Mouse (Mus musculus) R1 (cell line): ENCODE measurements around the gene Ikbkg.
"Not testable (repeated sequence)": the region's sequence is repeated elsewhere in the genome, so short reads cannot be mapped to it uniquely, and the experiment has no call there.

Experiments used
- DNase-seq: peaks from one replicate; pipeline ENCODE4 v3.0.0-alpha.2; 2018; ENCODE audit warnings: low read depth, low spot score

Ikbkg gene

DNA sequence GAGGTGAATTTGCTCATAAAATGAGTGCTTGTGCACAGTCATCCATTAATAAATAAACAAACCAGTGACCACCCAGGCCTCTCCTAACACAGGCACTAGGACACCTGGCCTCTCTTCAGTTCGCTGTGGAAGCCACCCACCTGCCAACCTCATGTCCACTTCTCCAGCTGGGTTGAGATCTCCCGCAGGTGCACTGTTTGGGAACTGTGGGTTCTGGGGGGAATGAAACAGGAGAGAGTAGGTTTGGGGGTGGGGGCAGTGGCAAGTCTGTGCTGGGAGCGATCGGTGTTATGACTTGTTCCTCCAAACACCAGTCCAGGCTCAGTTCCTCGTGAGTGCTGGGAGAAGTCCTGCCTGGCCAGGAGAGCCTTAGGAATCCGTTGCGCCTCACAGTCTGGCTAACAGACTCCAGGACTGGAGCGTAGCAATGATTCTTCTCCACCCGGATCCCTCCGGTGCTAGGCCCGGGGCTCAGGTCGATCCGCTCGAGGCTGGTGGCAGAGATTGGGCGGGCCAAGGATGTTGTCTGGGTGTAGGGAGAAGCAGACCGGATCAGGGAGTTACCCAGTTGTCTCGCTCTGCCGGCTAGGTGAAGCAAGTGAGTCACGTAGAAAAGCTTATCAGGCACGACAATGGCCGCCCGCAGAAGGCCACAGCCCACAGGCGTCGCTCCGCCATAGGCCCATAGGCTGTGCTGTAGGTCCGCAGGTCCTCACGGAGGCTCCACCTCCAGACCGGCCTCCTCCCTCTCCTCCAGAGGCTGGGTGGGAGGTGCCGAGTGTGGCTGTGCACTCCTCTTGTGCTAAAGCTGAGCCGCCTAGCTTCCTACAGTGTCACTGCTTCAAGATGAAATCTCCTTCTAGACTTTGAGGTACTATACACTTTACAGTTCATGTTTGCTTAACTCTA lies at the start of gene Ikbkg, which contains the start of gene Fam3a:
Gene Ikbkg (plus strand): TSS at position 756 of the 909 bp plus-strand sequence.
Gene Fam3a (minus strand): TSS at position 738 of the 909 bp plus-strand sequence.
- peak; percentile 92 for DNase-seq

DNA sequence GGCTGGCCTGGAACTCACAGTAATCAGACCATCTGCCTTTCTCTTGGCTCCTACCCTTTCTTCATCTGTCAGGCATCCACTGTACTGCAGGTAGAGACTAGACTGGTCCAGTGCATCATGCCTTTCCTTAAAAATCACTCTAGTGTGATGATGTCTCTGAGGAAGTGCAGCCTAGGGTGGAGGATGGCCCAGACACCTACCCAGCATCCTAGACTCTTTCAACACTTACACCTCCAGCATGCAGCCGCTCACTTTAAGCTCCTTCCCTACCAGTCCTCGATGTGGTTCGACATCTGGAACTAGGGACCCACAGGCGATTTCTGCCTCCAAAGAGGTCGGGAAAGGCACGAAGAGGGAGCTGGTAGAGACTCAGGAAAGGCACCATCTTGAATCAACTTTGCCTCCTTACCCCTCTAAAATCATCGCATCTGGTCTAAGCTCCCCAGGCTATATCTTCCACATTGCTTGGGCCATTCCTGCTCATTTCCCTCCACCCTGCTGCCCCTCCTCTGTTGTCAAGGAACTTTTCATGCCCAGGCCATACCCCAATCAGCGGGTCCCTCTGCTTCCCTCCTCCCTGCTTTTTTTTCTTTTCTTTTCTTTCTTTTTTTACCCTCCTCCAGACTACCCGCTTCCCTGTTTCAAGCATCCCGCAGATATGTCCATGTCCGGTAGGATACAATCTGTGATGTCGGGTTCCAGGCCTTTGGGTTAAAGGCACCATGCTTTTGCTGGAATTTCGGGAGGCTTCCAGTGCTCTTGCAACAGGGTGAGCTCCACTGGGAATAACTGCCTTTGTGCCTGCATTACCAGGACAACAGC lies 40.2 kb upstream of the Ikbkg start:
- DNase-seq, result peak; percentile 26

DNA sequence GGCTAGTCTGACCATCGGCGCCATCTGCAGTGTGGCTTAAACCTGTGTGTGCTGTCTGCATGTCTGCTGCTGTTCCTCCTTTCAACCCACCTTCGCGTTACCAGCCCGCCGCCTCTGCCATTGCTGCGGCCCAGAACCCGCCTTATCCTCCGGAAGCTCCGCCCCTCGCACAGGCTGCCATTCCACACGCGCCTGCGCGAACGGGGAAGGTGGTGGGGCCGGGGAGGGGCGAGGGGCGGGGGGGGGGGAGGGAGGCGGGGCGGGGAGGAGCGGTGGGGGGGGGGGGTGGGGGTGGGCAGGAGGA lies 39.7 kb upstream of the Ikbkg start, which contains the start of gene Lage3:
Gene Lage3 (minus strand): TSS at position 152 of the 304 bp plus-strand sequence.
- peak; percentile 70 for DNase-seq

DNA sequence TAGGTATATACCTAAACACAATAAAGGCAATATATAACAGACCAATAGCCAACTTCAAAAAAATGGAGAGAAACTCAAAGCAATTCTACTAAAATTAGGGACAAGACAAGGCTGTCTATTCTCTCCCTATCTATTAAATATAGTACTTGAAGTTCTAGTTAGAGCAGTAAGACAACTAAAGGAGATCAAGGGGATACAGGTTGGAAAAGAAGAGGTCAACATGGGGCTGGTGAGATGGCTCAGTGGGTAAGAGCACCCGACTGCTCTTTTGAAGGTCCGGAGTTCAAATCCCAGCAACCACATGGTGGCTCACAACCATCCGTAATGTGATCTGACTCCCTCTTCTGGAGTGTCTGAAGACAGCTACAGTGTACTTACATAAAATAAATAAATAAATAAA lies 36.0 kb upstream of the Ikbkg start:
- DNase-seq, result not testable (repeated sequence)

DNA sequence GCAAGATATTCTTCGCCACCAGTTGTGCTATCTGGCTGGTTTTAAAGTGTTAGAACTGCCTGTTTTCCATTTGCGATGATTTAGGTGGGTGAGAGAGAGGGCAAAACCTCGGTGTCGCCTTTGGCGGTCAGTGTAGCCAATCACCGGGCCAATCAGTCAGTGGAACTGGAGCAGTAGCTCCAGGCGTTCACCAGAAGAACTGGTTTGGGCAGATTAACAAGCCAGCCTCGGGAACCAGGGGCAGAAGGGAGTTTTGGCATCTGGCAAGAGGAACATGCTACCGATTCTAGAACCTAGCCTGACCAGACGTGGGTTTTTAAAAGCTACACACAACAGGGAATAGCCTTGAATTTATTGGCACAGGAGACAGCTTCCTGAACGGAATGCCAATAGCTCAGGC lies 33.9 kb upstream of the Ikbkg start:
- DNase-seq, result peak; percentile 33

DNA sequence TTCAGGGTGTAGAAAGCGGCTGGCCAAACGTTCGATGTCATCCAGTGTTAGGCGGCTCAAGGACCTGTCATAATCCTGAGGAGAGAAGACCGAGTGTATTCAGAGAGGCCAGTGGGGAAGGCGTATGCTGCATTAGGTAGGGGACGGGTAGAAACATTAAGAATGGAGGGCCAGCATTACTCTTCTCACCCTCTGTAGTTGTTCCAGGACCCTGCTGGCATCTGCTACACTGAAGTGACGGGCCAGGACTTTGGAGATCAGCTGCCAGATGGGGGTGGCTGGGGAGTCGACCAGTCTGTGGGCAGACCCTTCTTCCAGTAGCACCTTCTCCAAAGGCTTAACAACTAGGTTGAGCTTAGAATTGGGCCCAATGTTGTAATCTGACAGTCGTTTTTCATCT lies 25.6 kb upstream of the Ikbkg start:
- DNase-seq, result no peak

DNA sequence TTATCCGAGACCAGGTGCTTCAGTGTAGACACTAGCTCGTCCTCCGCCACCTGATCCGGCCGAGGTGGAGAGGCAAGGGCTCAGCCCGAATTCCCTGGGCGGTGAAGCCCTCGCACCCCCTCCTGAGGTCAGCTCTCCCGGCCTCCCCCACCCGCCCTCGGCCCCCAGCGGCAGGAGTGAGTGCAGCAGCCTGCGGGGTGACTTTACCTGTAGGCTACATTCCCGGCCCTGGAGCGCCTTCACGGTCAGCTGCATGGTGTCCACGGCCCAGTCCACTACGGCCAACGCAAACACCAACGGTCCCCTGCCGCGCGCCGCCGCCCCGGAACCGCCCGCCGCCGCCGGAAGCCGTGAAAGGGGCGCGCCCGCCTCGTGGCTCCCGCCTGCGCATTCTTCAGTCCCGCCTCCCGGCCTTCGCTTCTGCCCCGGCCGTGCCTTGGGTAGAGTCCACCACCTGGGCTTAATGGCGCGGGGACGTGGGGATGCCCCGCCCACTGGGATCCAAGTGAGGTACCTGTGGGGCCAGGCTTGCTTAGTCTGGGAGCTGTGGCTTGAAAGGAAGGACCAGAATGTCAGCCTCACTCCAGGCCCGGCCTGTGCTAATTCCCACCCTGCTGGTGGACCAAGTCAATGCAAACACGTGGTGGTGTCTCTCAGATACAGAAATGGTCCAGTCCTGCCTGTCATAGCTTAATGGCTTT lies 24.7 kb upstream of the Ikbkg start:
- peak; percentile 67 for DNase-seq

DNA sequence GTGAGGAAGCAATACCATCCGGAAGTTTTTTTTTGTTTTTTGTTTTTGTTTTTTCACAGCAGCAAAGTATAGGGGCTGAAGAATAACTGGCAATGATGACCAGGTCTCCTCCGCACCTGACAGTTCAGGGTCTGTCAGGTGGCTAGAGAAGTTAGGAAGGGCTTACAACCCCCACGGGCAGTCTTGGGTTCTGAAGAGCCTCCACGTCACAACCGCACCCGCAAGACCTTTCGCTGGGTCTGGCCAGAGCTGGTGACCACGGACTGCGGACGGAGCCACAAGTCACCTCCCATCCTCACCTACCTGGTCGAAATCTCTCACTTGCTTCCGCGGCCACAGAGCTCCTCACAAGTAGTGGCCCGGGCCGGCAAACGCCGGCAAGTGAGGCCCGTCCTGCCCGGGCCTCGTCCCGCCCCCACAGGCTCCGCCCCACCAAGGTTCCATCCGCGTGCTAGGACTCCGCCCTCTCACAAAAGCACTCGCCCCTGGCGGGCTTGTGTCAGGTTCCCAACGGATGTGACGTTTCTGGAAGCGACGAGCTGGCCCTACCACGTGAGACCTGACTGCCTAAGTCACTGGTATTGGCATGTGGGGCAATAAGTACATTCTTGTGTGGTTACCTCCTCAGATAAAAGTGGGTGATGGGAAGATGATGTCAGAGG lies 20.1 kb upstream of the Ikbkg start, which contains the start of the genes Ubl4a and Slc10a3:
Gene Ubl4a (minus strand): TSS at position 331 of the 662 bp plus-strand sequence.
Gene Slc10a3 (minus strand): TSS at position 462 of the 662 bp plus-strand sequence.
- peak; percentile 94 for DNase-seq

DNA sequence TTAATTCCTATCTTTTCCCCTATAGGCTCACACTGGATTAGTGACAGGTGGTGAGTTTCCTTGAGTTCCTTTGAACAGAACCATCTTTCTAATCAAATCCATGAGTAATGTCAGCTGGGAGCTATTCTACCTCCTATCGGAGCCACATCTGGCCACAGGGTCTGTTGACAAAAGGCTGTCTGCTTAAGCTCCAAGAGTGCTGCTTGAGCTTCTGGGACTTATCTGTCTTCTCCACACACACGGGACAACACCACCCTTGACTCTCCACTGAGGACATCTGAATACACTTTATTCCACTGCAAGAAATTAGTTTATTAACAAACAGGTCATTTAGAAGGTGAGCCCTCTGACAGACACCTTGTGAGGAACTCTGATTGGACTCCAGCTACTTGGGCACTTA lies 8.6 kb upstream of the Ikbkg start:
- DNase-seq, result no peak

DNA sequence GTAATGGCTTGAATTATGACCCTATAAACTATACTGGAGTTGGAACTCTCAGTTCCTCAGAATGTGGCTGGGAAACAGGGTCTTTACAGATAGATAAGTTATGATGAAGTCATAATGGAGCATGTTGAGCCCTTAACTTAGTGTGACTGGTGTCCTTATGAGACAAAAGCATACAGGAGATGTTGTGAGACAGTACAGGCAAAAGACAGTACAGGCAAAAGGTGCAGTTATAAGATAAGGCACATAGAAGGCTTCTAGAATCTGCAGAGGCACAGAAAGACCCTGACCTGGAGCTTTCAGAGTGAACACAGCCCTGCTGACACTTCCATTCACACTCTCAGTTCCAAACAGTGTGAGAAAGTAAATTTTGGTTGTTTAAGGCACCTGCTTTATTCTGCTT lies 4.9 kb upstream of the Ikbkg start:
- no peak for DNase-seq

DNA sequence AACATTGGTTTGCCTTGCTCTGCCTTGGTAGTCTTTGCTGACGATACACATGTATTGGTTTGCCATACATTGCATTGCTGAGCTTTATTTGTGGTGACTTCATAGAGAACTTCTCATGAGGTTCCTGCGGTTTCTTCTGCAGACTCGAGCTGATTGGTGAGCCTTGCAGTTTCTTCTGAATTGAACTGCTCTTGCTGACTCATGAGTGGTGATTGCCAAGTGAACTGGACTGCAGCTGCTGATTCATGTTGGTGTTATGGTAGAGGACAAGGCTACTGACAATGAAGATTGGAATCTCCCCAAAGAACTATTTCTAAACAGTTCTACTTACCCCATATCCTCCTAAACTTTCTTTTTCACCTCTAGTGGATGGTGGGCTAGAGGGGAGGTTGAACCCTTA lies 7.0 kb downstream of the Ikbkg start:
- DNase-seq, result no peak

DNA sequence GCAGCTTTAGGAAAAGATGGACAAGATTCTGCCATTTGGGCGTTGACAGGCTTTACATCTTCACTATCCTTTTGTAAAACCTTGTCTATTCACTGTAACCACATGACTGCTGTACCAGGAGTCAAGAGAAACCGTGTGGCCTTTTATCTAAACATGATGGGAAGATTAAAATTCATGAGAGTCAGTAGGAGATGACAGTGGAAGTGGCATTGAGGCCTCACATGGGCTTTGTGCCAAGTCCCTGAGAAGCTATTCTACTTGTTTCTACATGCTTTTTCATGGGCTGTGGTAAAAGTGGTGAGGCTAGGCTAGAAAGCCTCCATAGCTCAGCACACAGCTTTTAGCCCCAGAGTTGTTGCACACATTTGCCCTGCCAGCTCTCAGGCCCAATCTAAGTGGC lies 15.2 kb downstream of the Ikbkg start:
- DNase-seq, result no peak

DNA sequence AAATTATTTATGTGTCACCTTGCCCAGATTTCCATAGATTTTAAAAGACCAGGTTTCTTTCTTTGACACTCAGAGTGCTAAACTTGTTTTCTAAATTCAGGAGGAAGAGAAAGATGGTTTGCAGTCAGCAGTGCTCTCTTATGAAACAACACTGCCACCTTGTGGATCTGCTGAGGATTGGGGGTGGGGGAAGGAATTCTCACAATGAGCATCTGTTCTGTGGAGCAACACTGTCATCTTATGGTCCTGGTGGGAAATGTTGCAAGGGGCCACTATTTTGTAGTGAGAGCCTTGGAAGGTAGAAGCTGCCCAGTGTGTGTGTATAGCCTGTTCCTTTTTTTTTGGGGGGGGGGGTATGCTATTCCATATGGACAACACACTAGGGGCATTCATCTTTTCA lies 20.3 kb downstream of the Ikbkg start:
- DNase-seq, result peak; percentile 66

DNA sequence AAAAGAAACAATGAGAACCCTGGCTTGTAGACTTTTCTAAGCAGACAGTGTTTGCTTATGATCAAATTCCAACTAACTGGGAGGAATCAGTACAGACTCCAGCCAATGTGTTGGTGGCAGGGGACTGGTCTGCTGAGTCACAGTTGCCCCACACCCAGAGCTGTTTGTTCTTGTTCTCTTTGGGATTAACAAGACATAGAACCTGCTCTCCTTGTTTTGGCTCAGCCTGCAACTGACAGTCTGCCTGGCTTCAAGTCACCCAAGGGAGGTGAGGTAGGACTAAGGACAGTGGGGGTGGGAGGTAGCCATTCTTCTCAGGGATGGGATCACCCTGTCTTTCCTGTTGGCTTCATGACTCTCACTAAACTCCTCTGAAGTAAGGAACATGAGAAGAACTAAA lies 31.4 kb downstream of the Ikbkg start:
- DNase-seq, result peak; percentile 1

DNA sequence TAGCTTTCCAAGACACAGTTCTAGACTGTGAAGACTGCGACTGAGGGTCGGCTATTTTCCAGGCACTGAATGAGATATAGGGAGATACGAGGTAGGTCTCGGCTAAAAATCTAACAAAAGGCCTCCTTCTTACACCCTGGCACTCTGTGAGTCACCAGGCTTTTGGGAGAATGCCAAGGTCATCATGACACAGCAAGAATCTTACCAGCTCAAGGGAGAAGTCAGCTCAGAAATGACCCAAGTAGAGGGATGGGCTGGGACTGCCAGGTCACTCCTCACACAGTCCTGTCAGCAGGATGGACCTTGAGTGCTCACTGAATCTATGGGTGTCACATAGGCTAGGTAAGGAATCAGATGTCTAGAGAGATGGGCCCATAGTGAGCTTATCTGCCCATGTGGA lies 32.1 kb downstream of the Ikbkg start:
- DNase-seq, result peak; percentile 7

DNA sequence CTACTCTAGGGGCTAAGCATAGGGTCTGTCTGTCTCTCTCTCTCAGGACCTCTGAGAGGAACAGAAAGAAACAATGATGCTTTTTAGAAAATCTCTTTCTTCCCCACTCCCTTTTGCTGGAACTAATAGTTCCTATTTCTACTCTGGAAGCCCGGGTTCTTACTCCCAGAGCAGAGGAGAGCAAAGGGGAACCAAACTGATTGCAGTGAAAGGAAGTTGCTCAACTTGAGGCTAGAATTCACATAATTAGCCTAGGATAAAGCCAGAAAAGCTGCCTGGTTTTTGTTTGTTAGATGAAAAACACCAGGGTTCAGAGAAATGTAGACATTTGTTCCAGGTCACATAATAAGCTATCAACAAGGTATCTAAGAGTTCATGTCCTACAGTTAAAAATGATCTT lies 33.2 kb downstream of the Ikbkg start:
- DNase-seq, result no peak

DNA sequence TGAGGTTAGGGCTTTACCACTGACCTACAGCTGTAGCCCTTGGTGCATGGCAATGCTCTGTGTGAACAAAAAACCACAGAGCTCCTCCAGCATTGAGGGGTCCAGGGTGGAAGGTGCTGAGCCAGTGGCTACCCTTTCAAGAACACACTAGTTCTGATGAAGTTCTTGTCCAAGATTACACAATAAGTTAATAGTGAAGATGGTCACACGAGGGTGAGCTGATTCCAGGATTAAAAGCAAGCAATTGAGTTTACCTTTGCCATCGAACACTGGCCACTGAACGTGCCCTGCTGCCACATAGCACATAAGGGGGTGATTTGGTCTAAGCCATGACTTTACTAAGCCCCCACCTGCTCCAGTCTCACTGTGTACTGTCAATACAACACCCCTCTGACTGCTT lies 34.0 kb downstream of the Ikbkg start:
- no peak for DNase-seq

DNA sequence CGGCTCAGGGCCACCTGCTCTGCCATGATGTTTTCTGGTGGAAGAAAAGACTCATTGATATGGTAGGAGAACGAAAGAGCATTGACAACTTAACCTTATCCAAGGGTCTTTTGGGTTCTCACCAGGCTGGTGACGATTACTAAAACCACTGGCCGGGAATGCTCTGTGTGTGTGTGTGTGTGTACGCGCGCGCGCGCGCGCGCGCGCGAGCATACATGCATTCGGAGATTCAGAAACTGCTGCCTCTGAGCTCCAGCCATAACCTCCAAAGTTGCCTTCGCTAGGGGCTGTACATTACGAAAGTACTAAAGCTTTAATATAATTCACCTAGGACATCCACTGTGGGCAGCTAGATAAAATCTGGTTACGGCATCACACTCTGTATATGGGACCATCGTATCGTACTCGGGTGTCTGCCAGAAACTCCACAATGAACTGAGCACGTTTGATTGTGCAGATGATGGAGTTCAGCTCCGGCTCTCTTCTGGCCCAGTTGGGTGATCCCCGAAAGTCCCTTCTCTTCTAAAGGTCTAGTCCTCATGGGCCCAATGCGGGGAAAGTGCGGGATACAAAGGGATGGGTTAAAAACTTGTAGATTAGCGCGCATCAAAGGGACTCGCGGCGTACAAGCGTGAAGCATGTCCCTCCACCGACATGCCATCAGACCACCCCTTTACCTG lies 35.2 kb downstream of the Ikbkg start:
- peak; percentile 12 for DNase-seq

DNA sequence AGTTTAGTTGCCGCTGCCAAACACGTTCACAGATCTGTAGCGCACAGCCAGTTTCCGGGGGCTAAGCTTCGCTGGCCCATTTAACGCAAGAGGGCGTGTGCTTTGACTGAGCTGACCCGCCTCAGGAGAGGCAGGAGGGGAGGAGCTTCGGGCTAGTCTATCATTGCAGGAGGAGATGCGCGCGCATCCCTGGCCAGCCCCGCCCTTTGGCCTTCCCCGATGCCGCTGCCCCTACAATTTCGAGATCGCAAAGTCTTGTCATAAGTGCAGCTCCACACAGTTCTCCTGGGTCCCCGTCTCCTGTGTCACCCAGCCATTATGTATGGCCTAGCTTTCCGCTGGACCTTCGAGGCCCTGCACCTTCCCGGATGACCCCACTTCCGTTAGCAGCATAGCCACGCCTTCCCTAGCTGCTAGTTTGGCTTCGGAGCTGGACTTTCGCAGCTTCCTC lies 35.8 kb downstream of the Ikbkg start, which contains the start of gene G6pdx:
Gene G6pdx (minus strand): TSS at position 369 of the 451 bp plus-strand sequence.
- DNase-seq, result peak; percentile 91

DNA sequence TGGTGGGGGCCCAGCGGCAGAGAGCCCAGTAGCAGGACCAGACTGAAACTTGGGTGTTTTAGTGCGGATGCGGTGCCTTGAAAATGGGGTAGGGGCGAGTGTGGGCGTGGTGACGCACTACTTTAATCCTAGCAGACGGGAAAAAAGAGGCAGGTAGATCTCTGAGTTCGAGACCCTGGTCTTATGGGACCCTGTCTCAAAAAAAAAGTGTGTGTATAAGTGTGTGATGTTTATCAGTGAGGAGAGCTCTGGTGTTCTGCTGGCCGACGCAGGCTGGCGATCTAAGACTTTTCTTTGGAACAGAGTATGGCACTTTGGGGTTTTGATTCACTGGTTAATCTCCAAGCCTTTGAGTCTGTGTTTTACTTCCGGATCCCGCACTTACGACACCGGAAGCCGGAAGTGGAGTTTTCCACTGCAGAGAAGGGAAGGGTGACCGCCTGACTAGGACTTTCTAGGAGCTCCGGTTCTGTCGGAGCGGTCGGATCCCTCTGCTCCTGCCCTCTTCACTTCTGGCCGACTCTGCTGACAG lies 36.3 kb downstream of the Ikbkg start:
- DNase-seq, result peak; percentile 91
